Mouse (Mus musculus): ENCODE measurements around the gene Gm3264. TPM values are rescaled to one million over a fixed set of nuclear protein-coding genes. Genes with fewer than 3 reads are reported as not detected.
"Not testable (repeated sequence)": the region's sequence is repeated elsewhere in the genome, so short reads cannot be mapped to it uniquely, and the experiment has no call there.

Gm3264 gene
- total RNA-seq (2017) = not detected in 2 replicates

GRCm38 (mm10) chr14:4855299-4855980 is at the start of gene Gm3264:
TSS of gene Gm3264 (plus strand) at chr14:4855576.
- not testable (repeated sequence) for ATAC-seq (replicated peaks; ENCODE audit: low read depth, poor library complexity, severe bottlenecking)

- ATAC-seq (replicated peaks; ENCODE audit: low read depth, poor library complexity, severe bottlenecking) = not testable (repeated sequence)
These were observed 49.0 kb upstream of the Gm3264 start for GRCm38 (mm10) chr14:4806421-4806820.

GRCm38 (mm10) chr14:4821950-4822349 is 33.4 kb upstream of the Gm3264 start:
- ATAC-seq (replicated peaks; ENCODE audit: low read depth, poor library complexity, severe bottlenecking) = not testable (repeated sequence)

- ATAC-seq (replicated peaks; ENCODE audit: low read depth, poor library complexity, severe bottlenecking) = not testable (repeated sequence)
These were observed 17.6 kb upstream of the Gm3264 start, which contains the start of gene Gm3269 for GRCm38 (mm10) chr14:4837806-4838205. TSS of gene Gm3269 (plus strand) at chr14:4838106.

DNA sequence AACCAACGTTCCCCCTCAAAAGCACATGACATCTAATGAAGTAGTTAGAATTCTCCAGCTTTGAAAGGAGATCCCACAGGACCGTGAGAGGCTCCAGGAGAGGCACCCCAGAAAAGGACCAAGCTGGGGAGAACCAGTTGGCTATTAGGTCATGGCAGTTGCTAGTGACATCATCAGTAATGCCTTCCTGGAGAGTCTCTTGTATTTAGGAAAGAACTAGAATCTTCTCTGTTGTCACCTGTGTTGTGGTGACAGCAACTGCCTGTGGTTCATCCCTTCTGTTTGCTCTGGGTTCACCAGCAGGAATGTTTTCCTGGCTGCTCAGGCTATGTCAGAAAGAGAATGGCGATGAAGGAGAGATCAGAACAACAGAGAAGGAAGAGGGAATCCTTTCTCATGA is 36.7 kb downstream of the Gm3264 start, which contains the start of gene Gm3278:
Gene Gm3278, plus strand, starts transcription at position 301 of the 400 bp plus-strand sequence.
- not testable (repeated sequence) for ATAC-seq (replicated peaks; ENCODE audit: low read depth, poor library complexity, severe bottlenecking)

Other genes with a start within 250 kb of the Gm3264 start
- not detected in 2 replicates for gene Gm8159, start 223.2 kb upstream of the Gm3264 start, total RNA-seq (2017)
- gene Gm3239, start 191.4 kb upstream of the Gm3264 start, total RNA-seq (2017) = not detected in 2 replicates
- not detected in 2 replicates for gene Gm7876, start 146.3 kb upstream of the Gm3264 start, total RNA-seq (2017)
- not detected in 2 replicates for gene Gm3252, start 128.8 kb upstream of the Gm3264 start, total RNA-seq (2017)
- gene Gm9602, start 79.2 kb upstream of the Gm3264 start, total RNA-seq (2017) = not detected in 2 replicates
- gene Gm3269, start 17.5 kb upstream of the Gm3264 start, total RNA-seq (2017) = not detected in 2 replicates
- not detected in 2 replicates for gene Gm3278, start 36.8 kb downstream of the Gm3264 start, total RNA-seq (2017)
- gene Gm8297, start 128.4 kb downstream of the Gm3264 start, total RNA-seq (2017) = not detected in 2 replicates
- not detected in 2 replicates for gene Gm3298, start 160.3 kb downstream of the Gm3264 start, total RNA-seq (2017)
- gene 4930555G01Rik, start 195.1 kb downstream of the Gm3264 start, total RNA-seq (2017) = not detected in 2 replicates
- gene Gm8281, start 215.5 kb downstream of the Gm3264 start, total RNA-seq (2017) = not detected in 2 replicates